Mouse (Mus musculus): ENCODE data around the gene Cuta.

Gene Cuta

GRCm38 (mm10) chr17:26957872-26958271 is 18.5 kb upstream of the Cuta start:
- intact Hi-C loops (cut with DNase I) = no loop called here

DNA sequence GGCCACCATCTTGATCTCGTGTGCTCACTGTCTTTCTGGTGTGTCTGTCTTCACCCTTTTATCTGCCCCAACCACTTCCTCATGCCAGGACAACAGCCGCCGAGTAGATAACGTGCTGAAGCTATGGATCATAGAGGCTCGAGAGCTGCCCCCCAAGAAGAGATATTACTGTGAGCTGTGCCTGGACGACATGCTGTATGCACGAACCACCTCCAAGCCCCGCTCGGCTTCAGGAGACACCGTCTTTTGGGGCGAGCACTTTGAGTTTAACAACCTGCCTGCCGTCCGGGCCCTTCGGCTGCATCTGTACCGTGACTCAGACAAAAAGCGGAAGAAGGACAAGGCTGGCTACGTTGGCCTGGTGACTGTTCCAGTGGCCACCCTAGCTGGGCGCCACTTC is 17.5 kb upstream of the Cuta start:
- intact Hi-C loops (cut with DNase I) = no loop called here

GRCm38 (mm10) chr17:26956309-26956708 is 16.9 kb upstream of the Cuta start:
- intact Hi-C loops (cut with DNase I) = no loop called here

DNA sequence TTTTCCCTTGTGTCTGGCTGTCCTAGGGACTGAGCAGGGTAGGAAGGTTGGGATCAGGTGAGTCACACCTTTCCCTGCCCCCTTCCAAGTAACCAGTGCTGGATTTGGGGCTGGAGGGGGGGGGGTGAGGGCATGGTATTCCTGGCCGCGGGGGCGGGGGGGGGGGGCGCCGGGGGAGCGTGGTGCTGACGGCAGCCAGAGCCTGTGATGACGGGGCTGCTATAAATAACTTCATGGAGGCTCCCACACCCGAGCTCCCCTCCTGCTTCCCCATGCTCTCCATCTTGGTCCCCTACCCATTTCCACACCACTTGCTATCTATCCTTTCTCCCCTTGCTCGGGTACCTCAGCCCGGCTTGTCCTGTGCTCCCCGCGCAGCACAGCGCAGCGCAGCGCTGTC is 14.4 kb upstream of the Cuta start:
- intact Hi-C loops (cut with DNase I) = no loop called here

- intact Hi-C loops (cut with DNase I) = no loop called here
Observed at GRCm38 (mm10) chr17:26953201-26953600, 13.8 kb upstream of the Cuta start.

DNA sequence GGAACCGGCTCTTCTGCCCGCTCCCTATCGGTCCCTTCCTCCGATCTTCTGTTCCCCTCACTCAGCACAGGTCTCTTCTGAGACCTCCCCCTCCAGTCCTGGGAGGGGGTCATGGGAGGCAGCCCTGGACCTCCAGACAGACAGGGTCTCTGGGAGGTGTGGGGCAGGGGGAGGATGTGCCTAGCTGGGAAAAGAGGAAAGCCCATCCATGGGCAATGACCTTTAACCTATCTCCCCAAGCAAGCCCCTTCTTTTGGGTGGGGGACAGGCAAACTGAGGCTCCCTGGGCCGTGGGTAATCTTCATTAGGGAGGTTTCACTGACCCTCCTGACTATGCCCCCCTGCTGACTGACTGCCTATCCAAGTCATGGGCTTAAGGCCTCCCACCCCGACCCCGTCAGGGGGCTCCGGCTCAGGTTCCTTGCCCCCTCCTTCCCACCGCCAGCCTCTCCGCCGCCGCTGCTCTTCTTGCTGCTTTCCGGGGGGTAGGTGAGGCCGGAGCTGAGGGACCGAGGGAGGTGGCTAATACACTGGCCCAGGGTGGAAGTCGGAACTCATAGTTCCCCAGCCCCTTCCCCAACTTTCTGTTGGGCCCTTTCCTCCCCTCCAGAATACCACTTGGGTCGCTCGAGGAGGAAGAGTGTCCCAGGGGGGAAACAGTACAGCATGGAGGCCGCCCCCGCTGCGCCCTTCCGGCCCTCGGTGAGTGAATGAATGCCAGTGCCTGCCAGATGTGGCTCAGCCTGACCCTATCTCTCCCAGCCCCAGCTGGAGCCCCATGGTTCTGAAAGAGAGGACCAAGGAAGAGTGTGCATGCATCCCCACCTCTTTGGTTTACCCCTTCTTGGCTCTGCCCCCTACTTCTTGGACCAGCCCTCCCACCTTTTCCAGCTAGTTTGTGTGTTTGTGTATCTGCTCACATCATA is 12.8 kb upstream of the Cuta start:
- intact Hi-C loops (cut with DNase I) = no loop called here

GRCm38 (mm10) chr17:26951406-26951805 is 12.0 kb upstream of the Cuta start:
- intact Hi-C loops (cut with DNase I) = no loop called here

DNA sequence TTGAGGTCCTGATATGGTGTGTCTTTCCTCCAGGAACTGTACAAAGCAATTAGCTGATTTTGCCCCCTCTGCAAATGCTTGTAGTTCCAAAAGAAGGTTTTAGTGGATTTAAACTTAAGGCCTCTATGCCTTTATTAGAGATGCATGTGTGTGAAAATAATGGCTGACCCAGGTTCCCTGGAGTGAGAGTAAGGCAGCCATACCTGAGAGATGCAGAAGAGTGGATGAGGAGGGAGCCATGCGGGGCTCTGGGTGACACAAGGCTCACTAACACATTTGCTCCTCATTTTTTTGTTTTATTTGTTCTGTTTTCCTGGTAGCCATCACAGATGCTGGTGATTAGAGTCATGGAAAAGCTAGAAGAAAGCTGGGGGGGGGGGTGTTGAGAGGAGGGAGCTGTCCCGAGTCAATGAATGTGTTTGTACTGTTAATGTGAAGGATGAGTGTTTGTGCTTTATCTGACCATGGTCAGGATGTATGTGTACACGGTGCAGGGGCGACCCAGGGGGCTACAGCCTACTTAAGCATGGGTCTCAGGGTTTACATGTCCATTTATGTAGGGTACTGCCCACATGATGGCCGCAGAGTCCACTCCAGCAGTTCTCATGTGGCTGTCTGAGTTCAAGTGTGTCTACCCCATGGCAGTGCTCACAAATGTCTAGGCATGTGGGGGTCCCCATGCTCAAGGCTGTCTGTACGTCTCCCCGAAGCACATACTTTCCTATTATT is 11.4 kb upstream of the Cuta start:
- intact Hi-C loops (cut with DNase I) = no loop called here

DNA sequence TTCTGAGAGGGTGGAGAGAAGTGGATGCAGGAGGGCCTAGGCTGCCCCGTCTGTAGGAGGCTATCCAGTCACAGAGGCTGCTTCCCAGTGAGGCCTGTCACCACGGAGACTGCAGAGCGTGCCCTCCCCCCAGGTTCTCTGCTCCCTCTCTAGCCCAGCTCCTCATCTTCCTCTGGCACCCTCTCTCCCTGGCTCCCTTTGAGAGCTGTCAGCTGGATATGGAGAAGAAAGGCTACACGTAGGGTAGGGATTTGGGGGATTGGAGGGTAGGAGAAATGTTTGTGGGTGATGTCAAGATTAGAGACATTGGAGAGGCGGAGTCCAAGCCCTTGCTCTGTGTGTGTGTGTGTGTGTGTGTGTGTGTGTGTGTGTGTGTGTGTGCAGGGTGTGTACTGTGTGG is 10.5 kb upstream of the Cuta start:
- intact Hi-C loops (cut with DNase I) = no loop called here

- intact Hi-C loops (cut with DNase I) = no loop called here
Observed at GRCm38 (mm10) chr17:26949051-26949577, 9.7 kb upstream of the Cuta start.

DNA sequence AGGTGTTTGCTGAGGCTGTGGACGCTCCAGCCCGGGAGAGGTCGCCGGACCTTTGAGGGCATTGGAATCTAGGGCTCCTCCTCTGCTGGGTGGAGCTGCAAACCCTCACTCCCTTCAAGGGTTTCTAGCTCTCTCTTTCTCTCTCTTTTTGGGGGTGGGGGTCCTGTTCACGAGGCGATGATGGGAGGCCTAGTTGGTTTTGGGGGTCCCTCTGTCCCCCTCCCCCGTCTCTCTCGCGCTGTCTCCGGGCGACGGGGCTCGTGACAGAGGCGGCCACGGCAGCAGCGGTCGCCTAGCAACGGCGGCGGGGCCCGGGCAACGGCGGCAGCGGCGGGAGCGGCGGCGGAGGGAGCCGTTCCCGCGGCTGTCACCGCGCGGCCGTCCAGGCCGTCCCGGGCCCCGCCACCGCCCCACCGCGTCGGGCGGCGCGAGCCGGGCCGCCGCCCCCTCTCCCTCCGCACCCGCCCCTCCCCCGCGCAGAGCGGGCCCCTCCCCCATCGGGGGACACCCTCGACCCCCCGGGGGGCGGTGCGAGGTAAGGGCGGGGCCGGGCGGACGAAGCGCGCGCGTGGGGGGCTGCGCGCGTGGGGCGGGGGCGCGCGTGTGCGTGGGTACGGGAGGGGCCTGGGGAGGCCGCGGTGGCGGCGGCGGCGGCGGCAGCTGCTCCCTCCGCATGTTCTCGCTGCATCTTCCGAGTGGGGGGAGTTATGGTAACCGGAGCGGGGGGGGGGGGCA is 9.1 kb upstream of the Cuta start:
- intact Hi-C loops (cut with DNase I) = no loop called here

DNA sequence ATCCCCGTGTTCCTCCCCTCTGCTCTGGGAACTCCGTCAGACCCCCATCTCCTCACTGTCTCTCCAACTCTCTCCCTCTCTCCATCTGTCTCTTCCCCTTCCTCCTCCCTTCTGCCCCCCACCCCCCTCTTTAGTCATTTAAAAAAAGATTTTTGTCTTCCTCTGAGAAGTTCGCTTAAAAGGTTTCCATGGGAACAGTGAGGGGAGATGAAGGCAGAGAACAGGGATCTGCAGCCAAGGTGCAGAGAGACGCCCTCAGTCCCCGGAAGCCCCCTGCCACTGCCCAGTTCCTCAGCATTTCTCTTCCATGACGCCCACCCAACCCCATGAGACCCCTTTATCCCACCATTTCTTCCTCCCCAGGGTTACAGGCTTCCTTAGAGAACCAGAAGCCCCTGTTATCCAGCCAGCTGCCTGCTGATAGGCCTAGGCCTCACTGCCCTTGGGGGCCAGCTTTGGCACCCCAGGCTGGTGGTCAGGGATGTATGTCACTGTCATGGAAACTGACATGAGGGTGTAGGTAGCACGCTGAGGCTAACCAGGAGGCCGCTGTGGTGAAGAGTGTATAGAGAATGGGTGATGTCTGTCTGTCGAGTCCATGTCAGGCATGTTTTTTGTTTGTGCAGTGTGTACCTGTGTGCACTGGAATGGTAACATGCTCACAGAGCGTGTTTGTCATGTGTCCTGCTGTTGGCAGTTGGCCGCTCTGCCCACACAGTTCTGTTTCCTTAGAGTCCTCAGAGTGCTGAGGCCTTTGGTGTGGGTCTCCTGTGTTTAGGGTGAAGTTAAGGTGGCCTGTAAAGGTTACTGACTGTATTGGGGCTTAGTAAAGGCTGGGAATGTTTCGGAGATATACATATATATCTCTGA is 8.1 kb upstream of the Cuta start:
- intact Hi-C loops (cut with DNase I) = no loop called here

DNA sequence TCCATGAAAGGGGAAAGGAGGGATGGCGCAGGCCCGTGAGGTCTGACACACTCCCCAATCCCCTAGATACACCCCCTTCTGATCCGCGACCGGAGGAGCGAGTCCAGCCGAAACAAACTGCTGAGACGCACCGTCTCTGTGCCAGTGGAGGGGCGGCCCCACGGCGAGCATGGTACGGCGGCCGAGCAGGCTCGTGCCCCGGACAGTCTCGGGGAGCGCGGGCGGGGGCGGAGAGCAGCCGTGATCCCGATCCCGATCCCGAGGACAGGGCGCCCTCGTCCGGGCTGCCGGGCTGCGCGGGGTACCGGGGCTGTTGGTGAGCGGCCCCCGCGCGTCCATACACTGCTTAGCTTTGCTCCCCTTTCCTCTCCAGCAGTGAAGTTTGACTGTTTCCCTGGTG is 7.2 kb upstream of the Cuta start:
- intact Hi-C loops (cut with DNase I) = no loop called here

DNA sequence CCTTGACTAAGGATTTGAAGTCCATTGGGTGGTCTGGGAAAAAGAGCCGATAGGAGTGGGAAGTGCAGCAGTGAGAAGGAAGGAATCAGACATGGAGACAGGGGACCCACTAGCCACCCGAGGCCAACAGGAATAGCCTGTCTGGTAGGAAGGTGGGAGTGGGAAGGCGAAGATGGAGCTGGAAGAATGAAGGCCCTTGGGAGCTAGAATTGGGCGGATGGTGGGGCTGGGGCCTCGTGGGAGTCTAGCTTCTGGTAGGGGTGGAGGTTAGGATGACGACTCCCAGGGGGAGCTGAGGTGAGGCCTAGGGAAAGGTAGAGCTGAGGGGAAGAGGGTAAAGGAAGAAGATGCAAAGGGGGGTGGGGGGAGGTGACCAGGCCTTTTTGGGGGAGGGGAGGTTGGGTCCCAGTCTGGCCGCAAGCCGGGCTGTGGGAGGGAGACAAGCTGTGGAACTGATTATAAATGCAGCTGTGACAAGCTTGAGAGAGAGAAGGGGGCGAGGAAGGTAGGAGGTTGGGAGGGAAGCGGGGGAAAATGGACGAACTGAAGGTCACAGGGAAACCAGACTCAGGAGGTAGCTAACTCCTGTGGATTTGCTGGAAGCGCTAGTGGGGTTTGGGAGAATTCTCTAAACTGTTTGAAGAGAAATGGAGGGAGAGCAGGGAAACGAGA is 6.6 kb upstream of the Cuta start:
- intact Hi-C loops (cut with DNase I) = no loop called here

- intact Hi-C loops (cut with DNase I) = no loop called here
Observed at GRCm38 (mm10) chr17:26941841-26942570, 2.6 kb upstream of the Cuta start.

DNA sequence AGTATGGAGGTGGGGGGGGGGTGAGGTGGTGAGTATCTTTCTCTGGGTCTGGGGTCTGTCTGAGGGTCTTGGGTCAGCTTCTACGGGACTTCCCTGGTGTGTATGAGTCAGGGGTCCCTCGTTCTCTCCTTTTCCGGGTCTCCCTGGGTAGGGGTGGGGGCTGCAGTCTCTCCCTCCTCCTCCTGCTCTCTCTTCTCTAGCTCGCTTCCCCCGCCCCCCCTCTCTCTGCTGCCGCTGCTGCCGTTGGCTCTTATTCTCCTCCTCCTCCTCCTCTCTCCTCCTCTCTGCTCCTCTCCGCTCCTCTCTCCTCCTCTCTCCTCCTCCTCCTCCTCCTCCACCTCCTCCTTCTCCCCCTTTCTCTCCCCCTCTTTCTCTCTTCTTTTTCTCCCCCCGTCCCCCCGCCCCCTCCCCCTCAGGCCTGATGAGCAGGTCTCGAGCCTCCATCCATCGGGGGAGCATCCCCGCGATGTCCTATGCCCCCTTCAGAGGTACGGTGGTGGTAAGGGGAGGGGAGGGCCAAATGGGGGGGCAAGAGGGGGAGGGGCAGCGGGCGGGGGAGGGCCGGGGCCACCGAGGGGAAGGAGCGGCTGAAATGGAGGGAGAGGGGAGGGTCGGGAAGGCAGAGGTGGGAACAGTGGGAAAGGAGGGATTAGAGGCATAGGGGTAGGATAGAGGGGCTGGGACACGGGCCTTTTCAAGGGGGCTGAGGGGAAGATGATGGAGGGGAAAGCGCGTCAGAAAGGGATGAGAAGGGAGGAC is 1.8 kb upstream of the Cuta start, which contains the start of gene Syngap1:
TSS of gene Syngap1 (plus strand) at position 223 of the 759 bp plus-strand sequence.
- intact Hi-C loops (cut with DNase I) = no loop called here

DNA sequence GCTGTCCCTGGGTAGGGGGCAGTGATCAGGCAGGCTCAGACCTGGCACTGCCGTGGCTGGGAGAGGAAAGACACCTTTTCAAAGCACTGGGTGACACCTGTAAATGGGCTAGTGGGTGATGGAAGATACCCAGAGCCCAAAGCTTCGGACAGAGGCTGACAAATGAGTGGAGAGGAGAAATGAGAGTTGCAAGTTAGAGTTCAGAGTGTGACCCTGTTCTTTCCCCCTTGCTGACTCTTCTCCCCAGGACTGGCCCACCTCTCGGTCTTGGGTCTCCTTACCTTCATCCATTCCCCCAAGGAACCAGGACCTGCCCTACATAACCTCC is 568 bp upstream of the Cuta start:
- intact Hi-C loops (cut with DNase I) = loop anchor here (5.0 kb wide), 1 partner anchor 87 kb away; the partner anchor contains the start of gene Bak1

DNA sequence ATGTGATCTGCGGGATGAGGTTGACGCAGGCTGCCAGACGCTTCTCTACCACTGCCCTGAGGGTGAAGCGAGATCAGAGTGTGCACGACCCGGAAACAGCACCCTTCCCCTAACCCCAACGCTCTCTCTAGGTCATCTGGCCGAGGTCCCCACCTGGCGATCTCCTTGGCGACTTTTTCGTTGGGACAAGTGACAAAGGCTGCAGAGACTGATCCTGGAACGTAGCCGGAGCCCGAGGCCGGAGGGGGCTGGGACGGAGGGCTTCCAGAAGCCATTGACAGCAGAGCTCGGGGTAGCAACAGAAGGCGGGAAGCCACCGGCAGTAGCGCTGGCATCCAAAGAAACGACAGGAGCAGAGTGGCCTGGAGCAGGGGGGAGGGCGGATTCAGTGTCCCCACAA is 638 bp downstream of the Cuta start:
- intact Hi-C loops (cut with DNase I) = loop anchor here (5.0 kb wide), 1 partner anchor 89 kb away; the partner anchor contains the start of gene Bak1

All from adrenal gland (tissue).